Mouse (Mus musculus) limb, embryonic 14.5 days (tissue): ENCODE results near the gene Fhod1. TPM values are rescaled to one million over a fixed set of nuclear protein-coding genes. Genes with fewer than 3 reads are reported as not detected.

Source experiments
- ATAC-seq: fragments of 200-750 bp; cut with Nextera tagmentation; 2 replicates; pipeline ENCODE4 v1.8.0; 2017; ENCODE audit warnings: low read depth, moderate number of reproducible peaks, moderate TSS enrichment; ENCODE audit not compliant: low FRiP score
- DNase-seq: peaks from one replicate; pipeline ENCODE4 v3.0.0-alpha.2; 2015; ENCODE audit warnings: low spot score
- H3K27ac ChIP-seq: fragments of 300-500 bp; sonication (generic); replicated peaks from 2 replicates; pipeline ENCODE4 v1.5.1; 2014; ENCODE audit warnings: low read depth, mild to moderate bottlenecking, low read length, moderate library complexity, mixed read lengths
- H3K27me3 ChIP-seq: fragments of 300-500 bp; sonication (generic); 2 replicates; pipeline ENCODE4 v1.6.1; 2014; ENCODE audit warnings: low read length, mixed read lengths; ENCODE audit not compliant: control insufficient read depth, insufficient read depth
- H3K36me3 ChIP-seq: fragments of 300-500 bp; sonication (generic); 2 replicates; pipeline ENCODE4 v1.6.1; 2014; ENCODE audit warnings: mild to moderate bottlenecking, low read length, moderate library complexity, mixed read lengths; ENCODE audit not compliant: control insufficient read depth, insufficient read depth
- H3K4me1 ChIP-seq: fragments of 300-500 bp; sonication (generic); 2 replicates; pipeline ENCODE4 v1.6.1; 2014; ENCODE audit warnings: antibody characterized with exemption, low read length, mixed read lengths; ENCODE audit not compliant: control insufficient read depth, insufficient read depth
- H3K4me2 ChIP-seq: fragments of 300-500 bp; sonication (generic); replicated peaks from 2 replicates; pipeline ENCODE4 v1.6.1; 2014; ENCODE audit warnings: low read depth, mild to moderate bottlenecking, low read length, moderate library complexity; ENCODE audit not compliant: severe bottlenecking
- H3K4me3 ChIP-seq: fragments of 300-500 bp; sonication (generic); replicated peaks from 2 replicates; pipeline ENCODE4 v1.5.1; 2014; ENCODE audit warnings: low read length
- H3K9ac ChIP-seq: fragments of 300-500 bp; sonication (generic); 2 replicates; pipeline ENCODE4 v1.6.1; 2014; ENCODE audit warnings: mild to moderate bottlenecking, low read depth, low read length, moderate library complexity; ENCODE audit not compliant: severe bottlenecking
- H3K9me3 ChIP-seq: fragments of 300-500 bp; sonication (generic); 2 replicates; pipeline ENCODE4 v1.6.1; 2016; ENCODE audit warnings: low read length; ENCODE audit not compliant: control insufficient read depth
- POLR2A ChIP-seq: fragments of 200-500 bp; IDR thresholded peaks from 2 replicates; pipeline ENCODE4 v1.8.0; 2012; ENCODE audit warnings: inconsistent platforms, mild to moderate bottlenecking, moderate library complexity, borderline replicate concordance; ENCODE audit not compliant: insufficient read depth, insufficient read length; ENCODE audit errors: extremely low read depth
- WGBS: fragments of 180-500 bp; shearing (Covaris S2); extraction: QIAGEN DNeasy Blood & Tissue Kit; methylation state at CpG from one replicate; pipeline ENCODE4 v1.1.7; 2014; 5-methylcytosine and 5-hydroxymethylcytosine counted together
- polyA plus RNA-seq, 2 experiments: library from polyadenylated mRNA; depleted of rRNA in 1 of 2; stranded (reverse) in 1 of 2; unstranded in 1 of 2; fragments of >200 nt; fragmentation: Nextera tagmentation in 1 of 2; extraction: Ambion mirVana in 1 of 2; gene quantifications; 2 replicates each; pipeline versions ENCODE4 v1.2.1 to v1.2.3; 2012 to 2014

Gene Fhod1
- polyA plus RNA-seq, 2 experiments, result 2.7 to 24.4 TPM

- Histone ChIP-seq H3K4me1 (peaks cover 5% of the 10 kb centered on the region; the same call in 1 of the 2 replicates), H3K36me3 (peaks cover 41% of the 10 kb centered on the region), H3K4me2 (no peak overlapping the region), H3K9ac (no peak overlapping the region), H3K9me3 (no peaks in the 10 kb centered on the region), H3K4me3 (no peak overlapping the region), H3K27ac (no peak overlapping the region), H3K27me3 (no peaks in the 10 kb centered on the region)
- no peak for DNase-seq
- TF ChIP-seq POLR2A, result no peak
- 91% methylated on average over 14 of the region's 14 CpGs for WGBS
- no peak for ATAC-seq
Measured at GRCm38 (mm10) chr8:105356681-105357080, 8.9 kb upstream of the Fhod1 start.

DNA sequence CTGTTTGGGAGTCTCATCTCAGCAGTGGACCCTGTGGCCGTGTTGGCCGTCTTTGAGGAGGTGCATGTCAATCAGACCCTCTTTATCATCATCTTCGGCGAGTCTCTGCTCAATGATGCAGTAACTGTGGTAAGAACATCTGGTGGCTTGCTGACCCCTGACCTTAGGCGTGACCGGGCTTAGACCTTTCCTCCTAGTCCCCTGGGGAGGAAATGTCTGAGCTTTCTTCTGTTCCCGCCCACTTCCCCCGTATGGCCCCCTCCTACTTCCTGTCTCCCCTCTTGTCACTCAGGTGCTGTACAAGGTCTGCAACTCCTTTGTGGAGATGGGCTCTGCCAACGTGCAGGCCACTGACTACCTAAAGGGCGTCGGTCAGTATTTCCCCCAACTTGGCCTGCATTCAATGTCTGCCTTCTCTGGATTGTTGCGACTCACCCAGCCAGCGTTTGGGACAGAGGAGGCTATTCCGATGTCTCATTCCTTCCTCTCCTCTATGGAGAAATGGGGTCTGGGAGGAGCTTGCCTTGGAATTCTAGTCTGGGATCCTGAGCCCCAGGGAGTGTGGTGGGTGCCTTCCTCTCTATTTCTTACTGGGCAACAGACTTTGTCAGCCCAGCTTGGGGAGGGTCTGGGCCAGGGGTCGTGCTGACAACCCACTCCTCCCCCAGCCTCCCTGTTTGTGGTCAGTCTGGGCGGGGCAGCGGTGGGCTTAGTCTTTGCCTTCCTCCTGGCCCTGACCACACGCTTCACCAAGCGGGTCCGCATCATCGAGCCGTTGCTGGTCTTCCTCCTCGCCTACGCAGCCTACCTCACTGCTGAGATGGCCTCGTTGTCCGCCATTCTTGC is 7.6 kb upstream of the Fhod1 start:
- DNase-seq, result no peak
- 64% methylated on average over 26 of the region's 26 CpGs for WGBS
- Histone ChIP-seq H3K9me3 (no peaks in the 10 kb centered on the region), H3K4me2 (no peak overlapping the region), H3K4me3 (no peak overlapping the region), H3K9ac (no peak overlapping the region), H3K4me1 (peaks cover 5% of the 10 kb centered on the region; the same call in 1 of the 2 replicates), H3K27me3 (no peaks in the 10 kb centered on the region), H3K27ac (no peak overlapping the region), H3K36me3 (peaks cover 41% of the 10 kb centered on the region)
- no peak for ATAC-seq
- no peak for TF ChIP-seq POLR2A

GRCm38 (mm10) chr8:105354549-105354948 is 6.8 kb upstream of the Fhod1 start:
- Histone ChIP-seq H3K36me3 (peaks cover 41% of the 10 kb centered on the region), H3K27ac (no peak overlapping the region), H3K4me3 (no peak overlapping the region), H3K9me3 (no peaks in the 10 kb centered on the region), H3K27me3 (no peaks in the 10 kb centered on the region), H3K4me2 (no peak overlapping the region), H3K4me1 (peaks cover 11% of the 10 kb centered on the region), H3K9ac (no peak overlapping the region)
- ATAC-seq (no peak), DNase-seq (no peak)
- no peak for TF ChIP-seq POLR2A
- WGBS, result 75% methylated on average over 4 of the region's 4 CpGs

- Histone ChIP-seq H3K4me3 (no peak overlapping the region), H3K9me3 (no peaks in the 10 kb centered on the region), H3K4me2 (no peak overlapping the region), H3K27ac (no peak overlapping the region), H3K4me1 (peaks cover 11% of the 10 kb centered on the region), H3K9ac (no peak overlapping the region), H3K27me3 (no peaks in the 10 kb centered on the region), H3K36me3 (peaks cover 37% of the 10 kb centered on the region)
- WGBS, result 61% methylated on average over 8 of the region's 8 CpGs
- ATAC-seq (no peak), DNase-seq (no peak)
- no peak for TF ChIP-seq POLR2A
Measured at GRCm38 (mm10) chr8:105353583-105354135, 5.9 kb upstream of the Fhod1 start.

DNA sequence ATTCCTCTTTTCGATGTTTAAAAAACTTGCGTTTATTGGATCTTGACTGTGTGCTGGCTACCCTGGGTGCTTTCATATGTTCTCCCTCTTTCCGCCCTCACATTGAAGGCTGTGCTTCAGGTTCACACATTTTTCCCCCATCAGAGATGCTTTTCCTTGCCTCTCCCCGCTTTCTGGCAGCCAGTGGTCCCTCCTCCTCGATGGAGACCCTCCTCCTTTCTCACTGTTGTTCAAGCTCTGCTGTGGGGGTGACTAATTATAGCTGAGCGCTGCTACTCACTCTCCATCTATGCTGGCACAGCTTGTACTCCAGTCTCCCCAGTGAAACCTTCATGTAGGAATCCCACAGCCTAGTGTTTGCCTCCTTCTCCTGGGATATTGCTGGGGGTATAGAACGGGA is 2.4 kb upstream of the Fhod1 start:
- Histone ChIP-seq H3K4me1 (peaks cover 21% of the 10 kb centered on the region), H3K36me3 (peaks cover 6% of the 10 kb centered on the region; the same call in 1 of the 2 replicates), H3K4me3 (peak overlapping the region; percentile 68), H3K27ac (no peak overlapping the region), H3K9me3 (no peaks in the 10 kb centered on the region), H3K27me3 (no peaks in the 10 kb centered on the region), H3K9ac (0 out of 2 replicates have a peak overlapping the region, but pooled peaks have one; percentile 70), H3K4me2 (peak overlapping the region; percentile 70)
- TF ChIP-seq POLR2A, result no peak
- WGBS, result 28% methylated on average over 7 of the region's 7 CpGs
- ATAC-seq, result no peak
- no peak for DNase-seq
